Mouse (Mus musculus) embryonic facial prominence, embryonic 14.5 days (tissue): ENCODE results near the gene Akp3. TPM values are rescaled to one million over a fixed set of nuclear protein-coding genes. Genes with fewer than 3 reads are reported as not detected.

Experiments used
- ATAC-seq: fragments of 200-750 bp; cut with Nextera tagmentation; 2 replicates; pipeline ENCODE4 v1.8.0; 2017; ENCODE audit warnings: low read depth, moderate number of reproducible peaks, moderate TSS enrichment
- DNase-seq: peaks from one replicate; pipeline ENCODE4 v3.0.0-alpha.2; 2015; ENCODE audit warnings: low spot score
- H3K27ac ChIP-seq: fragments of 300-500 bp; sonication (generic); replicated peaks from 2 replicates; pipeline ENCODE4 v1.5.1; 2014; ENCODE audit warnings: low read depth, mild to moderate bottlenecking, low read length, moderate library complexity
- H3K27me3 ChIP-seq: fragments of 300-500 bp; sonication (generic); replicated peaks from 2 replicates; pipeline ENCODE4 v1.6.1; 2014; ENCODE audit warnings: low read length; ENCODE audit not compliant: control insufficient read depth, insufficient read depth
- H3K36me3 ChIP-seq: fragments of 300-500 bp; sonication (generic); 2 replicates; pipeline ENCODE4 v1.6.1; 2014; ENCODE audit warnings: low read length, mixed read lengths; ENCODE audit not compliant: control insufficient read depth, insufficient read depth
- H3K4me1 ChIP-seq: fragments of 300-500 bp; sonication (generic); 2 replicates; pipeline ENCODE4 v1.6.1; 2014; ENCODE audit warnings: antibody characterized with exemption, low read length; ENCODE audit not compliant: control insufficient read depth, insufficient read depth
- H3K4me2 ChIP-seq: fragments of 300-500 bp; sonication (generic); 2 replicates; pipeline ENCODE4 v1.6.1; 2014; ENCODE audit warnings: low read depth, mild to moderate bottlenecking, low read length, moderate library complexity, mixed read lengths
- H3K4me3 ChIP-seq: fragments of 300-500 bp; sonication (generic); 2 replicates; pipeline ENCODE4 v1.5.1; 2014; ENCODE audit warnings: low read depth, mild to moderate bottlenecking, low read length
- H3K9ac ChIP-seq: fragments of 300-500 bp; sonication (generic); 2 replicates; pipeline ENCODE4 v1.6.1; 2014; ENCODE audit warnings: low read depth, mild to moderate bottlenecking, low read length, moderate library complexity, mixed read lengths
- H3K9me3 ChIP-seq: fragments of 300-500 bp; sonication (generic); 2 replicates; pipeline ENCODE4 v1.6.1; 2016; ENCODE audit warnings: low read length; ENCODE audit not compliant: control insufficient read depth
- whole genome bisulfite sequencing: fragments of 180-500 bp; shearing (Covaris S2); extraction: QIAGEN DNeasy Blood & Tissue Kit; methylation state at CpG from one replicate; pipeline ENCODE4 v1.1.7; 2014; 5-methylcytosine and 5-hydroxymethylcytosine counted together
- polyA plus RNA-seq: library from polyadenylated mRNA; unstranded; fragments of >200 nt; fragmentation: Nextera tagmentation; extraction: Ambion mirVana; gene quantifications from 2 replicates; pipeline ENCODE4 v1.2.1, GENCODE M21; 2014

Akp3 gene
- polyA plus RNA-seq: 0.10 TPM in 1 of 2 replicates, not detected in the other

GRCm38 (mm10) chr1:87124673-87125072 is at the start of gene Akp3:
Gene Akp3 (plus strand): TSS chr1:87124973.
- no peak within 1 kb of the TSS for H3K9ac ChIP-seq
- DNase-seq (no peak), ATAC-seq (no peak)
- no peak within 1 kb of the TSS for H3K27ac ChIP-seq
- H3K4me2 ChIP-seq: no peak within 1 kb of the TSS
- H3K27me3 ChIP-seq: peaks cover 34% of the 10 kb centered on the region
- H3K4me3 ChIP-seq: no peak within 1 kb of the TSS
- no peaks in the 10 kb centered on the region for H3K9me3 ChIP-seq
- no peaks in the 10 kb centered on the region for H3K4me1 ChIP-seq
- 81% methylated on average over 5 of the region's 6 CpGs for WGBS
- H3K36me3 ChIP-seq: no peaks in the 10 kb centered on the region

- no peaks in the 10 kb centered on the region for H3K4me1 ChIP-seq
- H3K9me3 ChIP-seq: no peaks in the 10 kb centered on the region
- 57% methylated on average over 4 of the region's 4 CpGs for WGBS
- H3K36me3 ChIP-seq: no peaks in the 10 kb centered on the region
- no peaks in the 10 kb centered on the region for H3K27me3 ChIP-seq
- no peak overlapping the region for H3K4me2 ChIP-seq
- H3K4me3 ChIP-seq: no peak overlapping the region
- no peak overlapping the region for H3K27ac ChIP-seq
- ATAC-seq (no peak), DNase-seq (no peak)
- H3K9ac ChIP-seq: no peak overlapping the region
These were observed 38.6 kb upstream of the Akp3 start for GRCm38 (mm10) chr1:87086196-87086595.

- H3K9ac ChIP-seq: no peak overlapping the region
- no peak overlapping the region for H3K4me3 ChIP-seq
- H3K27me3 ChIP-seq: no peaks in the 10 kb centered on the region
- DNase-seq (no peak), ATAC-seq (no peak)
- H3K4me1 ChIP-seq: no peaks in the 10 kb centered on the region
- 69% methylated on average over 11 of the region's 17 CpGs for WGBS
- H3K9me3 ChIP-seq: no peaks in the 10 kb centered on the region
- H3K27ac ChIP-seq: no peak overlapping the region
- no peak overlapping the region for H3K4me2 ChIP-seq
- H3K36me3 ChIP-seq: no peaks in the 10 kb centered on the region
These were observed 37.8 kb upstream of the Akp3 start for GRCm38 (mm10) chr1:87086964-87087363.

- Histone ChIP-seq H3K27ac (no peak overlapping the region), H3K36me3 (no peaks in the 10 kb centered on the region), H3K4me3 (no peak overlapping the region), H3K9me3 (no peaks in the 10 kb centered on the region), H3K9ac (no peak overlapping the region), H3K4me2 (no peak overlapping the region), H3K4me1 (no peaks in the 10 kb centered on the region), H3K27me3 (no peaks in the 10 kb centered on the region)
- no peak for ATAC-seq
- DNase-seq: no peak
- WGBS: 90% methylated on average over 11 of the region's 11 CpGs
These were observed 35.5 kb upstream of the Akp3 start for GRCm38 (mm10) chr1:87089251-87089650.

GRCm38 (mm10) chr1:87089828-87090227 is 34.9 kb upstream of the Akp3 start, which contains the start of gene Alppl2:
Gene Alppl2 (minus strand): TSS chr1:87089928.
- Histone ChIP-seq H3K4me2 (no peak within 1 kb of the TSS), H3K9me3 (no peaks in the 10 kb centered on the region), H3K27ac (no peak within 1 kb of the TSS), H3K27me3 (no peaks in the 10 kb centered on the region), H3K36me3 (no peaks in the 10 kb centered on the region), H3K9ac (no peak within 1 kb of the TSS), H3K4me1 (no peaks in the 10 kb centered on the region), H3K4me3 (no peak within 1 kb of the TSS)
- 83% methylated on average over 4 of the region's 4 CpGs for WGBS
- no peak for DNase-seq
- ATAC-seq: no peak

- no peak overlapping the region for H3K27ac ChIP-seq
- WGBS: 78% methylated on average over 8 of the region's 8 CpGs
- H3K36me3 ChIP-seq: no peaks in the 10 kb centered on the region
- H3K4me2 ChIP-seq: no peak overlapping the region
- H3K4me3 ChIP-seq: no peak overlapping the region
- H3K4me1 ChIP-seq: peaks cover 2% of the 10 kb centered on the region; the same call in 1 of the 2 replicates
- no peaks in the 10 kb centered on the region for H3K9me3 ChIP-seq
- DNase-seq (no peak), ATAC-seq (no peak)
- H3K27me3 ChIP-seq: no peaks in the 10 kb centered on the region
- no peak overlapping the region for H3K9ac ChIP-seq
These were observed 29.1 kb upstream of the Akp3 start for GRCm38 (mm10) chr1:87095642-87096041.

- Histone ChIP-seq H3K27me3 (no peaks in the 10 kb centered on the region), H3K4me3 (no peak overlapping the region), H3K4me2 (peak overlapping the region; percentile 38), H3K9me3 (no peaks in the 10 kb centered on the region), H3K4me1 (peaks cover 2% of the 10 kb centered on the region; the same call in 1 of the 2 replicates), H3K9ac (no peak overlapping the region), H3K36me3 (no peaks in the 10 kb centered on the region), H3K27ac (no peak overlapping the region)
- 17% methylated on average over 23 of the region's 30 CpGs for WGBS
- peak; percentile 85 for ATAC-seq
- DNase-seq: peak; percentile 47
These were observed 26.3 kb upstream of the Akp3 start for GRCm38 (mm10) chr1:87098358-87098975.

GRCm38 (mm10) chr1:87101411-87101810 is 23.4 kb upstream of the Akp3 start, which contains the start of gene Alpi:
Gene Alpi (minus strand): TSS chr1:87101606.
- Histone ChIP-seq H3K36me3 (no peaks in the 10 kb centered on the region), H3K9ac (no peak within 1 kb of the TSS), H3K27me3 (no peaks in the 10 kb centered on the region), H3K4me2 (no peak within 1 kb of the TSS), H3K4me3 (no peak within 1 kb of the TSS), H3K9me3 (no peaks in the 10 kb centered on the region), H3K27ac (no peak within 1 kb of the TSS), H3K4me1 (peaks cover 2% of the 10 kb centered on the region; the same call in 1 of the 2 replicates)
- WGBS: 100% methylated on average over 1 of the region's 1 CpGs
- ATAC-seq (no peak), DNase-seq (no peak)

- DNase-seq: no peak
- Histone ChIP-seq H3K36me3 (no peaks in the 10 kb centered on the region), H3K4me1 (peaks cover 2% of the 10 kb centered on the region; the same call in 1 of the 2 replicates), H3K27ac (no peak overlapping the region), H3K9ac (no peak overlapping the region), H3K4me2 (no peak overlapping the region), H3K9me3 (no peaks in the 10 kb centered on the region), H3K4me3 (no peak overlapping the region), H3K27me3 (no peaks in the 10 kb centered on the region)
- WGBS: 86% methylated on average over 3 of the region's 3 CpGs
- ATAC-seq: no peak
These were observed 22.7 kb upstream of the Akp3 start for GRCm38 (mm10) chr1:87102114-87102513.
